Mouse (Mus musculus) stomach, postnatal 0 days (tissue): ENCODE measurements around the gene Chmp6. TPM values are rescaled to one million over a fixed set of nuclear protein-coding genes. Genes with fewer than 3 reads are reported as not detected.

Source experiments
- ATAC-seq: fragments of 200-750 bp; cut with Nextera tagmentation; 2 replicates; pipeline ENCODE4 v1.8.0; 2017; ENCODE audit not compliant: low FRiP score, low TSS enrichment
- DNase-seq: peaks from one replicate; pipeline ENCODE4 v3.0.0-alpha.2; 2016; ENCODE audit warnings: low spot score
- H3K27ac ChIP-seq: fragments of 300-500 bp; sonication (generic); replicated peaks from 2 replicates; pipeline ENCODE4 v1.5.1; 2014; ENCODE audit warnings: mild to moderate bottlenecking, control low read depth
- H3K27me3 ChIP-seq: fragments of 300-500 bp; sonication (generic); 2 replicates; pipeline ENCODE4 v1.6.1; 2014; ENCODE audit warnings: low read length; ENCODE audit not compliant: control insufficient read depth, insufficient read depth
- H3K36me3 ChIP-seq: fragments of 300-500 bp; sonication (generic); 2 replicates; pipeline ENCODE4 v1.6.1; 2014; ENCODE audit warnings: low read length, mixed read lengths; ENCODE audit not compliant: control insufficient read depth, insufficient read depth
- H3K4me1 ChIP-seq: fragments of 300-500 bp; sonication (generic); replicated peaks from 2 replicates; pipeline ENCODE4 v1.6.1; 2014; ENCODE audit warnings: antibody characterized with exemption; ENCODE audit not compliant: control insufficient read depth, insufficient read depth
- H3K4me2 ChIP-seq: fragments of 300-500 bp; sonication (generic); replicated peaks from 2 replicates; pipeline ENCODE4 v1.6.1; 2014; ENCODE audit warnings: low read depth, mild to moderate bottlenecking, control low read depth, moderate library complexity
- H3K4me3 ChIP-seq: fragments of 300-500 bp; sonication (generic); 2 replicates; pipeline ENCODE4 v1.5.1; 2014; ENCODE audit warnings: low read depth, low read length, control low read depth
- H3K9ac ChIP-seq: fragments of 300-500 bp; sonication (generic); 2 replicates; pipeline ENCODE4 v1.6.1; 2014; ENCODE audit warnings: mild to moderate bottlenecking, low read length, control low read depth, mixed read lengths
- H3K9me3 ChIP-seq: fragments of 300-500 bp; sonication (generic); 2 replicates; pipeline ENCODE4 v1.6.1; 2016; ENCODE audit warnings: low read length; ENCODE audit not compliant: control insufficient read depth
- CTCF ChIP-seq: IDR thresholded peaks from 2 replicates; pipeline ENCODE4 v1.5.1; 2016; ENCODE audit warnings: antibody characterized with exemption, low read depth, mild to moderate bottlenecking, moderate library complexity
- EP300 ChIP-seq: optimal IDR thresholded peaks from 2 replicates; pipeline ENCODE3; 2016; ENCODE audit warnings: antibody characterized with exemption
- WGBS: fragments of 180-500 bp; shearing (Covaris S2); extraction: QIAGEN DNeasy Blood & Tissue Kit; methylation state at CpG from one replicate; pipeline ENCODE4 v1.1.7; 2014; 5-methylcytosine and 5-hydroxymethylcytosine counted together
- polyA plus RNA-seq: library from polyadenylated mRNA; unstranded; fragments of >200 nt; fragmentation: Nextera tagmentation; extraction: Ambion mirVana; gene quantifications from 2 replicates; pipeline ENCODE4 v1.2.1, GENCODE M21; 2015

Chmp6 gene
- polyA plus RNA-seq, 1 experiment from 2014 or later = 84.5 TPM

DNA sequence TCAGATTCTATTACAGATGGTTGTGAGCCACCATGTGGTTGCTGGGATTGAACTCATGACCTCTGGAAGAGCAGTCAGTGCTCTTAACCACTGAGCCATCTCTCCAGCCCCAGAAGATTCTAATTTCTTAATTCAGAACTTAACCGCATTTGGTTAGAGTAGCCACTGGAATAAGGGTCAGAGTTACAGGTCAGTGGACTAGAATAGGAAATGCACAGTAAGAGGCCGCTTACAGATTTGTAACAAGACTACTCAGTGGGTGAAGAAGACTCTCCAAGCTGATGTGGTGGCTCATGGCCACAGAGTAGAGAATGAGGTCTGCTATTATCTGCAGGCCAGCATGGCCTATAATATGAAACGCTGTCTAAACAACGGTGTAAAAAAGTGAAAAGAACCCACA lies 10.3 kb upstream of the Chmp6 start:
- Histone ChIP-seq H3K27me3 (no peaks in the 10 kb centered on the region), H3K9me3 (no peaks in the 10 kb centered on the region), H3K9ac (no peak overlapping the region), H3K27ac (no peak overlapping the region), H3K4me3 (no peak overlapping the region), H3K36me3 (peaks cover 6% of the 10 kb centered on the region; the same call in 1 of the 2 replicates), H3K4me2 (no peak overlapping the region), H3K4me1 (no peaks in the 10 kb centered on the region)
- no peak for TF ChIP-seq CTCF
- no peak for TF ChIP-seq EP300
- WGBS = 78% methylated on average over 4 of the region's 4 CpGs
- ATAC-seq = no peak
- no peak for DNase-seq

DNA sequence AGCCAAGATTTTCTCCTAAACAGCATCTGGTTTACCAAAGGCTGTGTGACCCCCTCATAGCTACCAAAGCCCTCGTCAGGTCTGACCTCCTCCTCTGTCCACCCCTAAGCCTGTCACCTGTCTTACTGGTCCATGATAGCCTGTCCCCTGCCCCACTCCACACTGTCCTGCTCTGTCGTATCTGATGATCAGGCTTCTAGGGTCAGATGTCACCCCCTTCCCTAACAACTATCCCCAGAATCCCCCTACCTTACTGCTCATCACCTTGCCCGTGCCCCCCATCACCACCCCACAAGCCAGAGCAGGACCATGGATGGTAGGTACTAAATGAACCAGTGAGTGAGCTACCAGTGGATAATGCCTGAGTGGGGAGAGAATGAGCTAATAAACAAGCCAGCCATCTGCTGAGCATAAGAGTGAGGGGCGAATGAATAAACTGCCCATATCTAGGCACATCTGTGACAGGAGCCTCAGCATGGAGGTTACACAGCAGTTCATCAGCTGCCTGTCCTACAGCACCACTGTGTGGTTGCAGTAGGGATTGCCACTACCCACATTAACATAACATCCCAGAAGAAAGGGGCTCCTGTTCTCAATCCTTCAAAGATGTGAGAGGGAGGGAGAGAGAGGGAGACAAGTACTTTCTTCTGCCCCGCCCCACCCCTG lies 8.5 kb upstream of the Chmp6 start:
- DNase-seq (peak; percentile 73), ATAC-seq (peak; percentile 43)
- Histone ChIP-seq H3K36me3 (no peaks in the 10 kb centered on the region), H3K27ac (no peak overlapping the region), H3K9ac (no peak overlapping the region), H3K4me3 (no peak overlapping the region), H3K9me3 (no peaks in the 10 kb centered on the region), H3K4me2 (no peak overlapping the region), H3K4me1 (no peaks in the 10 kb centered on the region), H3K27me3 (no peaks in the 10 kb centered on the region)
- TF ChIP-seq EP300 (no peak), CTCF (peak; percentile 98)
- 27% methylated on average over 5 of the region's 5 CpGs for WGBS

GRCm38 (mm10) chr11:119905794-119906193 lies 7.4 kb upstream of the Chmp6 start:
- H3K4me2 ChIP-seq = no peak overlapping the region
- H3K27ac ChIP-seq = no peak overlapping the region
- no peaks in the 10 kb centered on the region for H3K9me3 ChIP-seq
- no peaks in the 10 kb centered on the region for H3K27me3 ChIP-seq
- no peak overlapping the region for H3K4me3 ChIP-seq
- no peaks in the 10 kb centered on the region for H3K4me1 ChIP-seq
- WGBS = 72% methylated on average over 5 of the region's 5 CpGs
- DNase-seq = no peak
- no peak for TF ChIP-seq CTCF
- no peak for ATAC-seq
- H3K36me3 ChIP-seq = no peaks in the 10 kb centered on the region
- H3K9ac ChIP-seq = no peak overlapping the region

GRCm38 (mm10) chr11:119907006-119907650 lies 6.1 kb upstream of the Chmp6 start:
- H3K9ac ChIP-seq = no peak overlapping the region
- TF ChIP-seq EP300 (no peak), CTCF (no peak)
- ATAC-seq (no peak), DNase-seq (no peak)
- no peak overlapping the region for H3K27ac ChIP-seq
- no peaks in the 10 kb centered on the region for H3K27me3 ChIP-seq
- no peaks in the 10 kb centered on the region for H3K9me3 ChIP-seq
- H3K36me3 ChIP-seq = no peaks in the 10 kb centered on the region
- WGBS = 44% methylated on average over 7 of the region's 7 CpGs
- H3K4me2 ChIP-seq = no peak overlapping the region
- no peaks in the 10 kb centered on the region for H3K4me1 ChIP-seq
- H3K4me3 ChIP-seq = no peak overlapping the region

- H3K4me2 ChIP-seq = no peak overlapping the region
- H3K9me3 ChIP-seq = no peaks in the 10 kb centered on the region
- no peaks in the 10 kb centered on the region for H3K36me3 ChIP-seq
- TF ChIP-seq CTCF (no peak), EP300 (no peak)
- H3K27me3 ChIP-seq = no peaks in the 10 kb centered on the region
- WGBS = 53% methylated on average over 7 of the region's 7 CpGs
- H3K27ac ChIP-seq = no peak overlapping the region
- DNase-seq (no peak), ATAC-seq (no peak)
- no peaks in the 10 kb centered on the region; the same call in 1 of the 2 replicates for H3K4me1 ChIP-seq
- H3K4me3 ChIP-seq = no peak overlapping the region
- no peak overlapping the region for H3K9ac ChIP-seq
These were observed 5.5 kb upstream of the Chmp6 start for GRCm38 (mm10) chr11:119907711-119908110.

DNA sequence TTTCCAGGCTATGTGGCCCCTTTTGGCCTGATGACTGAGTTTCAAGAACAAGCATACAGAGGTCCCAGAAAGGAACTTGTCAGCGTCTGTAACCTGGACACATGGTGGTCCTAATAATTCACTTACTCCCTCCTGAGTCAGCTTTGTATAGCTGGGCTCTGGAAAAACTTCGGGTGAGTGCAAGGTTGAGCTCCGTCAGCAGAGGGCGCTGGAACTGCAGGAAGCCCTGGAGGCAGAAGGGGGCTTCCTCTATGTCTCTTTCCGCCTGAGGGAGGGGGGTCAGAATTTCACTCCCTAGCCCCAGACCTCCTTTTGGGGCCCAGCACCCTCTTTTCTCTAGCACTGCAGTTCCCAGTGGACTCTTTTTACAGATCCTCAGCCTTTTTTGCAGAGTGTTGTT lies 3.8 kb upstream of the Chmp6 start:
- ATAC-seq (no peak), DNase-seq (peak; percentile 77)
- Histone ChIP-seq H3K27ac (no peak overlapping the region), H3K4me2 (peak overlapping the region; percentile 4; the same call in 1 of the 2 replicates), H3K4me1 (peaks cover 6% of the 10 kb centered on the region; the same call in 1 of the 2 replicates), H3K36me3 (no peaks in the 10 kb centered on the region), H3K9ac (no peak overlapping the region), H3K9me3 (no peaks in the 10 kb centered on the region), H3K4me3 (no peak overlapping the region), H3K27me3 (no peaks in the 10 kb centered on the region)
- TF ChIP-seq CTCF = peak; percentile 94
- TF ChIP-seq EP300 = no peak
- WGBS = 1% methylated on average over 5 of the region's 5 CpGs
